Mouse (Mus musculus) embryonic facial prominence, embryonic 11.5 days (tissue): ENCODE results near the gene Irf9. TPM values are rescaled to one million over a fixed set of nuclear protein-coding genes. Genes with fewer than 3 reads are reported as not detected.

Experiments used
- ATAC-seq: fragments of 200-750 bp; cut with Nextera tagmentation; replicated peaks from 2 replicates; pipeline ENCODE4 v1.8.0; 2017; ENCODE audit warnings: low read depth; ENCODE audit not compliant: insufficient number of reproducible peaks, low FRiP score, low TSS enrichment
- DNase-seq: peaks from one replicate; pipeline ENCODE4 v3.0.0-alpha.2; 2015; ENCODE audit warnings: low spot score
- H3K27ac ChIP-seq: fragments of 300-500 bp; sonication (generic); replicated peaks from 2 replicates; pipeline ENCODE4 v1.5.1; 2014; ENCODE audit warnings: mild to moderate bottlenecking, low read depth, low read length, control low read depth
- H3K27me3 ChIP-seq: fragments of 300-500 bp; sonication (generic); 2 replicates; pipeline ENCODE4 v1.6.1; 2014; ENCODE audit warnings: mild to moderate bottlenecking, low read length, moderate library complexity, mixed read lengths; ENCODE audit not compliant: control insufficient read depth, insufficient read depth
- H3K36me3 ChIP-seq: fragments of 300-500 bp; sonication (generic); replicated peaks from 2 replicates; pipeline ENCODE4 v1.6.1; 2014; ENCODE audit warnings: low read depth, mild to moderate bottlenecking, low read length, moderate library complexity, mixed read lengths; ENCODE audit not compliant: control insufficient read depth, insufficient read depth
- H3K4me1 ChIP-seq: fragments of 300-500 bp; sonication (generic); 2 replicates; pipeline ENCODE4 v1.6.1; 2014; ENCODE audit warnings: low read length, mixed read lengths; ENCODE audit not compliant: control insufficient read depth, insufficient read depth
- H3K4me2 ChIP-seq: fragments of 300-500 bp; sonication (generic); 2 replicates; pipeline ENCODE4 v1.6.1; 2014; ENCODE audit warnings: low read depth, mild to moderate bottlenecking, control low read depth, low read length, moderate library complexity
- H3K4me3 ChIP-seq: fragments of 300-500 bp; sonication (generic); 2 replicates; pipeline ENCODE4 v1.5.1; 2014; ENCODE audit warnings: low read depth, low read length, control low read depth
- H3K9ac ChIP-seq: fragments of 300-500 bp; sonication (generic); replicated peaks from 2 replicates; pipeline ENCODE4 v1.6.1; 2014; ENCODE audit warnings: mild to moderate bottlenecking, control low read depth, low read length
- H3K9me3 ChIP-seq: fragments of 300-500 bp; sonication (generic); replicated peaks from 2 replicates; pipeline ENCODE4 v1.6.1; 2016; ENCODE audit warnings: mild to moderate bottlenecking, low read length, inconsistent platforms, mixed read lengths; ENCODE audit not compliant: control insufficient read depth
- WGBS: fragments of 180-500 bp; shearing (Covaris S2); extraction: QIAGEN DNeasy Blood & Tissue Kit; methylation state at CpG from one replicate; pipeline ENCODE4 v1.1.7; 2014; 5-methylcytosine and 5-hydroxymethylcytosine counted together
- polyA plus RNA-seq: library from polyadenylated mRNA; unstranded; fragments of >200 nt; fragmentation: Nextera tagmentation; extraction: Ambion mirVana; gene quantifications from 2 replicates; pipeline ENCODE4 v1.2.1, GENCODE M21; 2014

Irf9 gene
- polyA plus RNA-seq, 1 experiment from 2014 or later, result 5.2 TPM

- peak; percentile 88 for ATAC-seq
- H3K4me3 ChIP-seq, result peak within 1 kb of the TSS; percentile 91
- 0 out of 2 replicates have a peak, but pooled peaks cover 2% of the 10 kb centered on the region for H3K4me1 ChIP-seq
- DNase-seq, result peak; percentile 94
- peak within 1 kb of the TSS; percentile 91 for H3K4me2 ChIP-seq
- WGBS, result under 1% methylated on average over 33 of the region's 33 CpGs
- peaks cover 7% of the 10 kb centered on the region; the same call in 1 of the 2 replicates for H3K36me3 ChIP-seq
- peak within 1 kb of the TSS; percentile 86 for H3K9ac ChIP-seq
- H3K9me3 ChIP-seq, result no peaks in the 10 kb centered on the region
- no peaks in the 10 kb centered on the region for H3K27me3 ChIP-seq
- peak within 1 kb of the TSS; percentile 89 for H3K27ac ChIP-seq
These were observed 12.0 kb upstream of the Irf9 start, which contains the start of gene Rnf31 for GRCm38 (mm10) chr14:55591331-55591891. TSS of gene Rnf31 (plus strand) at chr14:55591708.

GRCm38 (mm10) chr14:55592226-55592625, 11.1 kb upstream of the Irf9 start:
- H3K9ac ChIP-seq, result peak overlapping the region; percentile 86
- peak overlapping the region; percentile 57; the same call in 1 of the 2 replicates for H3K27ac ChIP-seq
- H3K4me1 ChIP-seq, result 0 out of 2 replicates have a peak, but pooled peaks cover 2% of the 10 kb centered on the region
- peaks cover 7% of the 10 kb centered on the region; the same call in 1 of the 2 replicates for H3K36me3 ChIP-seq
- H3K27me3 ChIP-seq, result no peaks in the 10 kb centered on the region
- WGBS, result 5% methylated on average over 16 of the region's 16 CpGs
- ATAC-seq (no peak), DNase-seq (no peak)
- no peaks in the 10 kb centered on the region for H3K9me3 ChIP-seq
- peak overlapping the region; percentile 91 for H3K4me2 ChIP-seq
- H3K4me3 ChIP-seq, result peak overlapping the region; percentile 91

GRCm38 (mm10) chr14:55596036-55596690, 7.2 kb upstream of the Irf9 start:
- Histone ChIP-seq H3K9ac (no peak overlapping the region), H3K27ac (no peak overlapping the region), H3K4me3 (no peak overlapping the region), H3K9me3 (no peaks in the 10 kb centered on the region), H3K4me2 (no peak overlapping the region), H3K36me3 (peaks cover 12% of the 10 kb centered on the region), H3K27me3 (no peaks in the 10 kb centered on the region), H3K4me1 (0 out of 2 replicates have a peak, but pooled peaks cover 2% of the 10 kb centered on the region)
- ATAC-seq, result no peak
- 82% methylated on average over 13 of the region's 13 CpGs for WGBS
- DNase-seq, result no peak

- H3K4me1 ChIP-seq, result no peaks in the 10 kb centered on the region; the same call in 1 of the 2 replicates
- no peaks in the 10 kb centered on the region for H3K27me3 ChIP-seq
- H3K36me3 ChIP-seq, result peaks cover 15% of the 10 kb centered on the region
- DNase-seq (no peak), ATAC-seq (no peak)
- no peaks in the 10 kb centered on the region for H3K9me3 ChIP-seq
- H3K27ac ChIP-seq, result no peak overlapping the region
- no peak overlapping the region for H3K4me3 ChIP-seq
- no peak overlapping the region for H3K9ac ChIP-seq
- H3K4me2 ChIP-seq, result no peak overlapping the region; the same call in 1 of the 2 replicates
- 94% methylated on average over 21 of the region's 21 CpGs for WGBS
These were observed 4.6 kb upstream of the Irf9 start for GRCm38 (mm10) chr14:55598521-55599390.

GRCm38 (mm10) chr14:55603633-55604576, 534 bp downstream of the Irf9 start:
- 20% methylated on average over 19 of the region's 19 CpGs for WGBS
- DNase-seq (peak; percentile 91), ATAC-seq (peak; percentile 80)
- H3K9me3 ChIP-seq, result no peaks in the 10 kb centered on the region
- peak overlapping the region; percentile 22 for H3K27ac ChIP-seq
- peak overlapping the region; percentile 18; the same call in 1 of the 2 replicates for H3K4me3 ChIP-seq
- peaks cover 10% of the 10 kb centered on the region for H3K36me3 ChIP-seq
- H3K4me2 ChIP-seq, result peak overlapping the region; percentile 24
- no peaks in the 10 kb centered on the region for H3K27me3 ChIP-seq
- H3K4me1 ChIP-seq, result no peaks in the 10 kb centered on the region; the same call in 1 of the 2 replicates
- H3K9ac ChIP-seq, result peak overlapping the region; percentile 50

- ATAC-seq (no peak), DNase-seq (no peak)
- no peak overlapping the region for H3K27ac ChIP-seq
- no peak overlapping the region for H3K4me3 ChIP-seq
- peaks cover 6% of the 10 kb centered on the region for H3K36me3 ChIP-seq
- WGBS, result 92% methylated on average over 11 of the region's 11 CpGs
- no peaks in the 10 kb centered on the region; the same call in 1 of the 2 replicates for H3K4me1 ChIP-seq
- no peak overlapping the region for H3K4me2 ChIP-seq
- H3K9ac ChIP-seq, result no peak overlapping the region
- no peaks in the 10 kb centered on the region for H3K9me3 ChIP-seq
- H3K27me3 ChIP-seq, result no peaks in the 10 kb centered on the region
These were observed 1.5 kb downstream of the Irf9 start for GRCm38 (mm10) chr14:55604823-55605222.

GRCm38 (mm10) chr14:55605743-55606459, 2.5 kb downstream of the Irf9 start:
- DNase-seq (no peak), ATAC-seq (no peak)
- Histone ChIP-seq H3K4me3 (no peak overlapping the region), H3K36me3 (peaks cover 6% of the 10 kb centered on the region), H3K4me2 (no peak overlapping the region), H3K9me3 (no peaks in the 10 kb centered on the region), H3K27ac (no peak overlapping the region), H3K4me1 (no peaks in the 10 kb centered on the region; the same call in 1 of the 2 replicates), H3K9ac (no peak overlapping the region), H3K27me3 (no peaks in the 10 kb centered on the region)
- WGBS, result 92% methylated on average over 16 of the region's 16 CpGs
